Mouse (Mus musculus): ENCODE measurements around the gene Olfr44. TPM values are rescaled to one million over a fixed set of nuclear protein-coding genes. Genes with fewer than 3 reads are reported as not detected.

Gene Olfr44
- polyA plus RNA-seq, 1 experiment, result not detected

GRCm38 (mm10) chr9:39456401-39456800, 37.4 kb downstream of the Olfr44 start, which contains the start of gene Olfr954:
Gene Olfr954 (plus strand): TSS chr9:39456701.
- no peaks in the 10 kb centered on the region for H3K36me3 ChIP-seq (ENCODE audit: control insufficient read depth, insufficient read depth, low read length)
- WGBS, result 83% methylated on average over 6 of the region's 6 CpGs
- no peak for DNase-seq (ENCODE audit: low read depth in 1 of 2, low spot score in 2 of 2)
- no peak within 1 kb of the TSS for H3K27ac ChIP-seq (ENCODE audit: insufficient read depth, low read length)
- H3K4me1 ChIP-seq (ENCODE audit: control insufficient read depth, insufficient read depth, insufficient read length), result no peaks in the 10 kb centered on the region
- H3K4me3 ChIP-seq (ENCODE audit: extremely low read depth, insufficient read depth, insufficient read length), result no peak within 1 kb of the TSS
- no peak for TF ChIP-seq CTCF (IDR thresholded peaks at IDR 0.05; ENCODE audit: extremely low read depth, insufficient read depth, insufficient read length, insufficient replicate concordance)
- TF ChIP-seq POLR2A (IDR thresholded peaks at IDR 0.05; ENCODE audit: low read depth, low read length), result no peak
- no peaks in the 10 kb centered on the region for H3K27me3 ChIP-seq (ENCODE audit: control insufficient read depth, insufficient read depth, low read length)

Other genes with a start within 250 kb of the Olfr44 start
- gene Olfr1537, start 244.0 kb downstream of the Olfr44 start, polyA plus RNA-seq (2012; rRNA removed), result not detected in 2 replicates
- not detected in 2 replicates for gene Olfr945, start 217.2 kb downstream of the Olfr44 start, polyA plus RNA-seq (2012; rRNA removed)
- not detected in 2 replicates for gene Olfr948, start 167.9 kb downstream of the Olfr44 start, polyA plus RNA-seq (2012; rRNA removed)
- gene Olfr951, start 106.6 kb downstream of the Olfr44 start, polyA plus RNA-seq (2012; rRNA removed), result not detected in 2 replicates
- gene Olfr952, start 66.8 kb downstream of the Olfr44 start, polyA plus RNA-seq (2012; rRNA removed), result not detected in 2 replicates
- not detected in 2 replicates for gene Olfr954, start 37.3 kb downstream of the Olfr44 start, polyA plus RNA-seq (2012; rRNA removed)
- not detected in 2 replicates for gene Olfr955, start 22.1 kb downstream of the Olfr44 start, polyA plus RNA-seq (2012; rRNA removed)
- not detected in 2 replicates for gene Olfr957, start 21.8 kb upstream of the Olfr44 start, polyA plus RNA-seq (2012; rRNA removed)
- gene Olfr958, start 60.1 kb upstream of the Olfr44 start, polyA plus RNA-seq (2012; rRNA removed), result not detected in 2 replicates
- not detected in 2 replicates for gene Olfr959, start 81.6 kb upstream of the Olfr44 start, polyA plus RNA-seq (2012; rRNA removed)
- gene AW551984, start 110.4 kb upstream of the Olfr44 start, polyA plus RNA-seq (2012; rRNA removed), result not detected in 2 replicates
- gene Olfr148, start 116.7 kb upstream of the Olfr44 start, polyA plus RNA-seq (2012; rRNA removed), result not detected in 2 replicates
- gene Olfr960, start 127.4 kb upstream of the Olfr44 start, polyA plus RNA-seq (2012; rRNA removed), result not detected in 2 replicates
- not detected in 2 replicates for gene Olfr961, start 151.1 kb upstream of the Olfr44 start, polyA plus RNA-seq (2012; rRNA removed)
- not detected in 2 replicates for gene Olfr963, start 173.2 kb upstream of the Olfr44 start, polyA plus RNA-seq (2012; rRNA removed)
- not detected in 2 replicates for gene Olfr149, start 213.1 kb upstream of the Olfr44 start, polyA plus RNA-seq (2012; rRNA removed)
- gene Olfr965, start 217.4 kb upstream of the Olfr44 start, polyA plus RNA-seq (2012; rRNA removed), result not detected in 2 replicates
- gene Olfr150, start 237.0 kb upstream of the Olfr44 start, polyA plus RNA-seq (2012; rRNA removed), result not detected in 2 replicates

All from spleen, adult 2 months (tissue).